Mouse (Mus musculus) frontal cortex, postnatal 14 days (tissue): ENCODE measurements around the gene Snd1.
A peak's percentile ranks its signal among the peaks of the same experiment; 100 is the strongest.
"Not testable (repeated sequence)": the region's sequence is repeated elsewhere in the genome, so short reads cannot be mapped to it uniquely, and the experiment has no call there.

ENCODE experiments used
- DNase-seq, 2 experiments: peaks; one replicate each; pipeline ENCODE4 v3.0.0; 2022; ENCODE audit warnings: low spot score in 2 of 2

Gene Snd1

DNA sequence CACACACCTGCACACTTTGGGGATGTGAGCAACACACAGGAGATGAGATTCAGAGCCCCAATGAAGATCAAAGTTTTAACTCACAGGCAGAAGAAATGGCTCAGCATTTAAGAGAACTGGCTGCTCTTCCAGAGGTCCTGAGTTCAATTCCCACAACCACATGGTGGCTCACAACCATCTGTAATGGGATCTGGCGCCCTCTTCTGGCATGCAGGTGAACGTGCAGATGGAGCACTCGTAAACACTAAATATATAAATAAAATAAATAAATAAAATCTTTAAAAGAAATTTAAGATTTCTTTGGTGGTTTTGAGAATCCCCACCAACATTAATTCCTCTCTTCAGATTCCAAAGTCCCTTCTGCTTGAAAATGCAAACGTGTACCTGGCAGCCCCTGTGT is 429.5 kb downstream of the Snd1 start:
- DNase-seq, result no peak

DNA sequence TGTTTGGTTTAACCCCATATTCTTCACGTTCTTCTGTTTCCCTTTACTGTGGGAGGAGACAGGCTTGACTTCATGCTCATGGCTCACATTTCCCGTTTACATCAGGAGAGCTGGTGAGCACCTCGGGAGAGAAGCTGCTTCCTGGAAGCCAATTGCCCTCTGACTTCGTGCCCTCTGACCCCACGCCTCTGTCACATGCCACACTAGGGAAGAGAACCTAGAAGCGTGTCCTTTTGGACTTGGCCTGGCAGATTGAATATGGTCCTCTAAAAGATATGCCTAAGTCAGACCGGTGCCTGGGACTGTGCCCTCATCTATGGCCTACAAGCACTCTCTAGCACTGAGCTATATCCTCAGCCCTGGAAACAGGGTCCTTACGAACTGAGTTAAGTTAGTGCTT is 430.4 kb downstream of the Snd1 start:
- DNase-seq, result no peak

DNA sequence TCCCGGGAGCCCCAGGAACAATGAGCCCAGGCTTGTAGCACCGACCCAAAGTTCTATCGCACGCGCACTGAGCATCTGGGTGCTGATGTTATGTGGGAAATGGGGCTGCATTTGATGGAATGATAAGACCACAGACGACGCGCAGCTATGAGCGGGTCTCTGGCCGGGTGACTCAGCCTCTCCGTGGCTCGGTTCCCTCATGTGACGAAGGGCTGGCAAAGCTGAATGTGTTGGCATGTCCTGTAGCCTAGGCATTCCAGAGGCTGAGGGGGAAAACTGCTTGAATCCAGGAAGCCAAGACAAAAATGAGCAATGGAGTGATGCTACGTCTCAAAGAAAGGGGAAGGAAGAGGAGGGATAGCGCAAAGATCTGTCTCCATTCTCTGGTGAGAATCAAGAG is 434.9 kb downstream of the Snd1 start:
- DNase-seq, result no peak

GRCm38 (mm10) chr6:28914981-28915380 is 440.0 kb downstream of the Snd1 start:
- DNase-seq, result no peak

DNA sequence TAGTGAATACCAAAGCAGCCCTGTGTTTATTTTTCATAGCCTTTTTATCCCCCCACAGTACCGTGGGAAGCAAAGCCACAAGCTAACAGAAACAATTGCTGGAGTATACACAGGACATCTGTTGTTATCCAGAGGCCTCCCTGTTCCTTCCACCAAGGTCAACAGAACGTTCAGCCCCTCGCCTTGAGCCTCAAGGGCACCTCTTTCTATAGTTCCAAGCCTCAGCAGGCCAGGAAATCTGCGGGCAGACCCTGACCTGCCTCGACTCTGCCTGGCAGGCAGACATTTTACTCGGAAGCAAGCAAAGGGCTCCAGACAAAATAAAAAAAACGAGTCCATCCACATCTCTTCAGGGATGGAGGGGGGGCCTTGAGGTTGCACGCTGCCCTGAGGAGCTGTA is 441.7 kb downstream of the Snd1 start:
- no peak for DNase-seq

DNA sequence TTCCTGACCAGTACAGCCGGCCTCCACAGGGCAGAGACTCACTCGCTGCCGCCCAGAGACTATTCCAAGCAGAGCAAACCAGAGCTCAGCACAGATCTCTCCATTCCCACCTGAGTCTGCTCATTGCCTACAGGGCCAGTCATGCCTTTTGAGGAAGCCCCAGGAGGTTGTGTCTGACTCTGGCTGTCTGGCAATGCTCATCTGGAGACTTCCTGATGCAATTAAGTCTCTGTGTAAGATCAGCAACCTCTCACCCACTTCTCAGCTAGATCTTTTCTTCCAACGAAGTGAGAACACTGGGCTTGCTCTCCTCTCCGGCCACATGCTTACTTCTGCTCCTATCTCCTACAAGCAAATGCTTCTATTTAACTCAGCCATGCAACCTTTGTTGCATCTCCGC is 444.4 kb downstream of the Snd1 start:
- DNase-seq, result no peak

- no peak for DNase-seq
Observed at GRCm38 (mm10) chr6:28922371-28922770, 447.4 kb downstream of the Snd1 start.

DNA sequence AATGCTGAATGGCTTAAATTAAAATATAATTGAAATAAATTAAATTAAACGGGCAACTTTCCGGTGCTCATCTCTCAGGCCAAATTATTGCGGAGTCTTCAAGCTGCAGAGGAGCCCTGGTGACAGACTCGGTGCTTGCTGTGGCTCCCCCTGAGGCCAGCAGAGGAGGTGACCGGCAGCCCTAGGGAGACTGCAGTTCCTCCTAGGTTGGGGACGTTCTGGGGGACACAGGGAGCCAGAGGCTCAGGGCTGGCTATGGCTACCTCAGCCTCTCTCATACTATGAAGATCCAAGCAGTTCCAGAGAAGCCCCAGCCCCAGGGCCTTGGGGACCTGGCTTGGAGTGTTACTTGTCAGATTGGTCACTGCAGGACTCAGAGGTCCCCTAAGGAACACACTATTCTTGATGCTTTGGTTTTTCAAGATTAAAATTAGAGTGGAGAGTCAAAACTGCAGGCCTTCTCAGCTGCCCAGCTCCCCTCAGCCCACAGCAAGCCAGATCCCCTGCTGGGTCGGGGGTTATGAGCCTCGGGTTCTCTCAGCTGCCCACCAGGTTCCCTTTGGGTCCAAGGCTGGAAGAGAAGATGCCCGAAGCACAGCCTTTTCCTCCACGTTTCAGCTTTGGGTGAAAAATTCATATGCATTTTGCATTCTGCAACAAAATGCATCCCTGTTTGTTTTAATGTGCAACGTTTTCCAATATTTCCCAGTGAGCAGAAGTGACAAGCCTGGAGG is 448.3 kb downstream of the Snd1 start:
- no peak for DNase-seq

DNA sequence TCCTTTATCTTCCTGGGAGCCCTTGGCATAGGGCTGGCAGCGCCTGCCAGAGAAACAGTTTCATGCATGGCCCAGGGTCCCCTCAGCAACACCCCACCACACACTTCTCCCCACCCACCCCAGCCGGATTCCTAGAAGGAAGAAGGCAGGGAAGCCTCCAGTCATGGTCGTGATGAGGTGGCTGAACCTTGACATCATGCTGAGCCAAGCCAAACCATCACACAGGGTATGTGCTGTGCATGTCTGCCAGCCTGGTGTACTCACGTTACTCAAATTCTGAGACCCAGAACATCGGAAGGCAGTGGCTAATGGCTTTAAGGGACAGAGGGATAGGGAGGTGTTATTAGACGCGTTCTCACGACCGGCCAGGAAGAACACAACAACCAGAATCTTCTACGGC is 448.9 kb downstream of the Snd1 start:
- DNase-seq, result no peak

DNA sequence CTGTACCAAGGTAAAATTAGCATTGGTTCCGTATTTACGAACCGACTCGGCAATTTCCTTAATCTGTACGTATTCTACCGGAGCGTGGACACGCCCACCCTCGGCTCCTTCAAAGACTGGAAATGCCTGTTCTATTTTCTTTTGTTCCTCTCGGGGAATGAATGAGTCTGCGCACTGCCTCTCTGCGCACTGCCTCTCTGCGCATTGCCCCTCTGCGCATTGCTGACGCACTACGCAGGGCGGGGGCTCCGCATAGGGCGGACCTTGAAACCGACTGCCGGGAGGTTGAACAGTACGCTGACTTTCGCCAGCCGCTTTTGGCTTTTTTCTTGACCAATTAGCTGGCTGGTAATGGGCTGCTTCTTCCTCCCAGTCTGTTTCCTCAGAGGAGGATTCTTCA is 453.0 kb downstream of the Snd1 start:
- not testable (repeated sequence) for DNase-seq

DNA sequence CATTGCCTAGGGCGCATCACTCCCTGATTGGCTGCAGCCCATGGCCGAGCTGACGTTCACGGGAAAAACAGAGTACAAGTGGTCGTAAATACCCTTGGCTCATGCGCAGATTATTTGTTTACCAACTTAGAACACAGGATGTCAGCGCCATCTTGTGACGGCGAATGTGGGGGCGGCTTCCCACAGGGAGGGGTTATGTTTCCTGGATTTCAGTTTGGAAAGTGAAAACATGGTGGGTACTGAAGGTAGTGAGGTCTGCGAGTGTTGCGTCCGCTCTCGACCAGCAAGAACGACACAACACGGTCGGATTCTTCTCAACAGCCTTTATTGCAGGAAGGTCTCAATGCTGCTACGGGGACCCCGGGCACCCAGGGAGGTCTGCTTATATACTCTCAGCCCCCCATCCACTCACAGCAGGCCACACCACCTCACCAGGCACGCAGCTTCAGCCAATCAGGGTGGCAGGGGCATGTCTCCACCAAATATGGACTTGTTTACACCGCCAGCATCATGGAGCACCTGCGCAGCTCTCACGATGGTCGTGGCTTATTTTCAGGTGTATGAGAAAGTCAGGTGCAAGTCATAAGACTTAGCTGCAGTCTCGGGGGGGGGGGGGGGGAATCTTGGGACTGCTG is 454.3 kb downstream of the Snd1 start:
- DNase-seq, result not testable (repeated sequence)

DNA sequence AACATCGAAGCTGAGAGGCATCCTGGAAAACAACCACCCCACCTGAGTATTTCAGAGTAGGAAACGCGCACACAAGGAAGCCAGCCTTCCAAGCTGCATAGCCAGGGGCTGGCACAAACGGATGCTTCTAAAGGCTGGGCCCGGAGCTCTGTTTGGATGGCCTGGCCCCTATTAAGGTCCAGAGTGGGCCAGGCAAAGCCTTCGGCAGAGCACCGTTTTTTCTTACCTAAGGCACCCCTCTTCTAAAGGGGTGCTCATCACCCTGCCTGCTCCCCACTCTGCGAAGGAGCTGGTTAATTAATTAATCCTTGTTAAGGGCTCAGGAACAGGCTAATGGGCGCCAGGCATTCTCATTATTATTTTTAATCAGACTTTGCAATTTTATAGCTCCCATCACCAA is 456.3 kb downstream of the Snd1 start:
- no peak for DNase-seq

- no peak for DNase-seq
Observed at GRCm38 (mm10) chr6:28931636-28932327, 456.8 kb downstream of the Snd1 start.

GRCm38 (mm10) chr6:28932328-28932937 is 457.5 kb downstream of the Snd1 start:
- DNase-seq, result peak in 1 of 2 experiments; percentile 16

DNA sequence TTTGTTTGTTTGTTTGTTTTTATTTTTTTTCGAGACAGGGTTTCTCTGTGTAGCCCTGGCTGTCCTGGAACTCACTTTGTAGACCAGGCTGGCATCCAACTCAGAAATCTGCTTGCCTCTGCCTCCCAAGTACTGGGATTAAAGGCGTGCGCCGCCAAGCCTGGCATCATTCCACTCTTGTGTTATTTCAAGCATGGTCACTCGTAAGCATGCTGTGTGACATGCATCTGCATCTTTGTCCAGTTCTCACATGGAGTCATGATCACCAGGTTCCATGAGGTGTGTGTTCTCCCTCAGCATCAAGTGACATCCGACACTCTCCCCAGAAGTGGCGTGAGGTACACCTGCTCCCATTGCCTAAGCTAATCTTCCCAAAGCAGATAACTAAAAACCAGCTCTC is 460.8 kb downstream of the Snd1 start:
- no peak for DNase-seq

DNA sequence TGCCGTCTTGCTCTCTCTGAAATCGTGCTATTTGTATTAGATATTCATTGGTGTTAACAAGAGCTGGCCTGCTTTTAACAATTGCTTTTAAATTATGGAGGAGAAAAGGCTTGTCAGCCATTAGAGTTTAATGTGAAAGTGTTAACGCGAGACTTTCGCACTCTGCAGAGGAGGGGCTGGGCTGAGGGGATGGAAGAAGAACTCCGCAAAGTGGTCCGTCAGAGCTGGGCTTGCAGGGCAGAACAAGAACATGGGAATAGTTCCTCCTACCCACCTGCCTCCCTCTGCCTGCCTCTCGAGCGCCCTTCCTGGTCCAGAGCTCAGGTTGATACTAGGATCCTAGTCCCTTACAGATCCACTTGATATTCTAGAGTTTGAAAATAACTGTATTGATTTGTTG is 472.3 kb downstream of the Snd1 start:
- DNase-seq, result no peak

GRCm38 (mm10) chr6:28949269-28949668 is 474.3 kb downstream of the Snd1 start:
- DNase-seq, result peak; percentile 17 to 64

GRCm38 (mm10) chr6:28955581-28955980 is 480.6 kb downstream of the Snd1 start:
- peak in 1 of 2 experiments; percentile 60 for DNase-seq

GRCm38 (mm10) chr6:28957486-28957885 is 482.5 kb downstream of the Snd1 start:
- DNase-seq, result no peak

- no peak for DNase-seq
Observed at GRCm38 (mm10) chr6:28963178-28963577, 488.2 kb downstream of the Snd1 start.

- no peak for DNase-seq
Observed at GRCm38 (mm10) chr6:28965264-28965663, 490.3 kb downstream of the Snd1 start.

DNA sequence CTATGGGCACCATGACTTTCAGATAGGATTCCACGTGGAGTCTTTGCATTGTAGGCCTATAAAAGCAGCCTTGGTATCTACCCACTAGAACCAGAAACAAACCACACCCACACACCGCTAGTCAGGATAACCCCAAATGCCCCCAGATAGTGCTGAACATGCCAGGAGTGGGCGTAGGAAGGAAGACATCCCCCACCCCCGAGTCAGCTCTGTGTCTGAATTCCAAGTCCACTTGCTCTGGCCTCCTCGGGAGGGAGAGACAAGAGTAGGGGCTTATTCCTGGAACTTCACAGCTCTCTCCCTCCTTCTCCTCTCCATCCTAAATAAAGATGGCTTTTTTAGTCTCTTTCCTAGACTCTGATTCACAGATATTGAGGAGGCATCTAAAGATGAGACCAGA is 494.7 kb downstream of the Snd1 start:
- peak; percentile 28 to 45 for DNase-seq

DNA sequence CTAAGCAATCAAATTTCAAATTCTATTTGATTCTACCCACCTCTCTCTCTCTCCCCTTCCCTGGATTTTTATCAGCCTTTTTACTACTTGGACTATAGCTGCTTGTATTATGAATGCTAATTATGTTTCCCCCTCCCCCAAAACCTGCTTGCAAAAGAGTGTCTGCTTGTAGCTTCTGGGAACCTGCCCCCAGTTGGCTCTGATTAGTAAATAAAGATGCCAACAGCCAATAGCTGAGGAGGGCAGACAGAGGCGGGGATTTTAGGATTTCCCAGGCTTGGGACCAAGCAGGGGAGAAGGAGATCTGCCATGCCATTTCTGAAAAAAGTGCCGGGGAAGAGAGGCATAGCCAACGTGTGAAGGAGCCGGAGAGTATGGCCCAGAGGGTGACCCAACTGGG is 495.8 kb downstream of the Snd1 start:
- DNase-seq, result no peak
